Mouse (Mus musculus) forebrain, embryonic 16.5 days (tissue): ENCODE results near the gene Olfr1066. TPM values are rescaled to one million over a fixed set of nuclear protein-coding genes. Genes with fewer than 3 reads are reported as not detected.

Source experiments
- polyA plus RNA-seq: library from polyadenylated mRNA; unstranded; fragments of >200 nt; fragmentation: Nextera tagmentation; extraction: Ambion mirVana; gene quantifications from 2 replicates; pipeline ENCODE4 v1.2.1, GENCODE M21; 2015

The Olfr1066 gene
- polyA plus RNA-seq, 1 experiment from 2014 or later = not detected

Other genes with a start within 250 kb of the Olfr1066 start
- not detected in 2 replicates for gene Olfr1046, start 237.0 kb downstream of the Olfr1066 start, polyA plus RNA-seq
- not detected in 2 replicates for gene Olfr1047, start 224.9 kb downstream of the Olfr1066 start, polyA plus RNA-seq
- not detected in 2 replicates for gene Olfr1048, start 216.0 kb downstream of the Olfr1066 start, polyA plus RNA-seq
- gene Olfr1049, start 197.9 kb downstream of the Olfr1066 start, polyA plus RNA-seq = not detected in 2 replicates
- not detected in 2 replicates for gene Olfr1051, start 177.2 kb downstream of the Olfr1066 start, polyA plus RNA-seq
- not detected in 2 replicates for gene Olfr1052, start 163.8 kb downstream of the Olfr1066 start, polyA plus RNA-seq
- not detected in 2 replicates for gene Olfr1053, start 141.0 kb downstream of the Olfr1066 start, polyA plus RNA-seq
- gene Olfr1054, start 120.8 kb downstream of the Olfr1066 start, polyA plus RNA-seq = not detected in 2 replicates
- not detected in 2 replicates for gene Olfr1055, start 106.0 kb downstream of the Olfr1066 start, polyA plus RNA-seq
- gene Olfr1056, start 93.8 kb downstream of the Olfr1066 start, polyA plus RNA-seq = not detected in 2 replicates
- not detected in 2 replicates for gene Olfr1057, start 77.9 kb downstream of the Olfr1066 start, polyA plus RNA-seq
- not detected in 2 replicates for gene Olfr1058, start 67.7 kb downstream of the Olfr1066 start, polyA plus RNA-seq
- gene Olfr1061, start 42.2 kb downstream of the Olfr1066 start, polyA plus RNA-seq = not detected in 2 replicates
- not detected in 2 replicates for gene Olfr1062, start 29.5 kb downstream of the Olfr1066 start, polyA plus RNA-seq
- not detected in 2 replicates for gene Olfr1065, start 5.7 kb downstream of the Olfr1066 start, polyA plus RNA-seq
- gene Olfr228, start 31.1 kb upstream of the Olfr1066 start, polyA plus RNA-seq = not detected in 2 replicates
- gene Olfr1076, start 52.2 kb upstream of the Olfr1066 start, polyA plus RNA-seq = not detected in 2 replicates
- not detected in 2 replicates for gene Olfr1079, start 86.2 kb upstream of the Olfr1066 start, polyA plus RNA-seq
- gene Olfr1080, start 102.0 kb upstream of the Olfr1066 start, polyA plus RNA-seq = not detected in 2 replicates
- not detected in 2 replicates for gene Olfr1082, start 142.7 kb upstream of the Olfr1066 start, polyA plus RNA-seq
- not detected in 2 replicates for gene Olfr1084, start 183.5 kb upstream of the Olfr1066 start, polyA plus RNA-seq
- not detected in 2 replicates for gene Olfr1085, start 205.8 kb upstream of the Olfr1066 start, polyA plus RNA-seq
- not detected in 2 replicates for gene Olfr1086, start 223.8 kb upstream of the Olfr1066 start, polyA plus RNA-seq
- gene Olfr1087, start 242.1 kb upstream of the Olfr1066 start, polyA plus RNA-seq = not detected in 2 replicates